Mouse (Mus musculus): Measurements from ENCODE around the gene Kcna3.

Kcna3 gene

DNA sequence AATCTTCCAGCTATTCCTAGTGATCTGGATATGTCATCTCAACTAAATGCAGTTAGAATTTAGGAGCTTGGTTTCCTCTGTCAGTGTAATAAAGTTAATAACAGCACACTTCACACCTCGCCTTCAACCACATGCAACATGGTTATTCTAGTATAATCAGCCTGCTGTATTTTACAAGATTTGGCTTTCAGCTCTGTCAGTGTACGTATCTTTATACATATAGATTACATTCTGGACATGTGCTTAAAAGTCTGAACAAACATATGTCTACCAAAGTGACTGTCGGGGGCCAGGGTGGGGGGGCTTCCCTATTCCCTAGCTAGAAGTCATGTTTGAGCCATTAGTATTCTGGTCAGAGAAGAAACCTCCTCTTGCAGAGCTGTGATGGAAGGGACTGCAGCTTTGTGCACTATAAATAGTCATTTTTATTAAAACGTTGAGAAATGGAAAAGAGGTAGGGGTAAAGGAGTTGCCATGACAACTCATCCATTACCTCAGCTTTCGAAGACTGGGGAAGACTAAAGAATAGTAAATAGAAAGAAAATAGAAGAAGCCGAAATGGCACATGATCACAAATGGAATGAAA is 29.6 kb downstream of the Kcna3 start:
- no peak for DNase-seq (ENCODE audit: low spot score)

DNA sequence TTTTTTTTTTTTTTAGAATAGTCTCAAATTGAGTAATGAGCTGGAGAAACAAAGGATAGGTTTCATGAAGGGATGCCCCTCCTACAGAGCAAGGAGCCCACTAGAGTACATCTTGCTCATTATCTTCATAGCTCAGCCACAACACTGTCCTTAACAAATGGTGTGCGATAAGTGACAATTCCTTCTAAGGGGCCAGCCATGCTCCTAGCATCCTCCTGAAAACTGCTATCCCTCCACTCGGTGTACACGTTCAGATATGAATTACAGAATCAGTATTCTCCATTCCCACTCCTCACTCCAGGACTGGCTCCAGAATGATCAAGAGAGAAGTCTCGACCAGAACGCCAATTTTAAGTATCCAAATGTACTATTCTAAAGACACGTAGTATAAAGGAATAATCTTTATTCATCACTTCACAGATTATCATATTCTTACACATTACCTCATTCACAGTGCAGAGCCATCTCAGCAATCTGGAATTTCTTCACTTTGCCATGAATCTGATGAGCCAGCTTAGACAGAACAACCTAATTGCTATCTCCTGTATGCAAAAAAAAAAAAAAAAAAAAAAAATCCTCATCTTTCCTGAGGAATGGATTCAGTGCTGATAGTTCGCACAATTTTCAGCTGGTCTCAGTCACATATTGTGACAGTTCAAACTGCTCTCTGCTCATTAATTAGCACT is 30.3 kb downstream of the Kcna3 start:
- DNase-seq (ENCODE audit: low spot score) = no peak

- no peak for DNase-seq (ENCODE audit: low spot score)
Observed at GRCm38 (mm10) chr3:107067245-107067644, 31.3 kb downstream of the Kcna3 start.

GRCm38 (mm10) chr3:107073863-107074262 is 37.9 kb downstream of the Kcna3 start:
- DNase-seq (ENCODE audit: low spot score) = no peak

- no peak for DNase-seq (ENCODE audit: low spot score)
Observed at GRCm38 (mm10) chr3:107075705-107076104, 39.7 kb downstream of the Kcna3 start.

- no peak for DNase-seq (ENCODE audit: low spot score)
Observed at GRCm38 (mm10) chr3:107076658-107077057, 40.7 kb downstream of the Kcna3 start.

DNA sequence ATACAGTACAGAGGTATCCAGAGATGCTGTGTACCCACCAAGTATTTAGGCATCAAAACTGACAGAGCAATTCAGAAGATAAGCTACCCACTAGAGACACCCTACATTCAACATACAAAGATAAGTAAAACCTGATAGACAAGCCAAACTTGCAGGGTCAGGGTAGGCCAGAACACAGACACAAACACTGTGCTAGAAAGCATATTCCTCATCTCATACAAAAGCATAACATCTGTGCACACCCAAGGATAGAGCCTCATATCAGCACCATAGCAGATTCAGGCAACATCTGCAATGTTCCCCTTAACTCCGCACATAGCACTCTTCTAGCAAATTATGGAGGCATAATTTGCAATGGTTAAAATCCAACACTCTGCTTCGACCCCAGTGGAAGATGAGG is 41.1 kb downstream of the Kcna3 start:
- DNase-seq (ENCODE audit: low spot score) = no peak

- no peak for DNase-seq (ENCODE audit: low spot score)
Observed at GRCm38 (mm10) chr3:107080803-107081202, 44.8 kb downstream of the Kcna3 start.

DNA sequence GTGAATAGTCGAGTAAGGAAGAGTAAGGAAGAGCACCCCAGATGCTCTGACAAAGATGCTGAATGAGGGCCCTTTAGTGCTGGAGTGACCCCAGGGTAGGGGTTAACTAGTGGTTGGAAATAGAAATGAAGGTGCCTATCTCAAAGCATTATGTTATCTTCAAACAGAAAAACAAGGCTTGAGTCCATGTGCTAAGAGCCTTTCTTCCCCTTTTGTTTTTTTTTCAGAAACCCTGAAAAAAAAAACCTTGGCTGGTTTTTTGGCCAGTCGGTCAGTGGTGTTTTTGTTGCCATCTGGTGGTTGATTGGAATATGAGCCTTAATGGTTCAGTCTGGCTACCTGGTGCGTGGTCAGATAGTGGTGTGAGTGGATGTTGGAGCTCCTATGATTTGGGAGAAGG is 45.3 kb downstream of the Kcna3 start:
- DNase-seq (ENCODE audit: low spot score) = no peak

GRCm38 (mm10) chr3:107084586-107084985 is 48.6 kb downstream of the Kcna3 start:
- DNase-seq (ENCODE audit: low spot score) = no peak

- DNase-seq (ENCODE audit: low spot score) = no peak
Observed at GRCm38 (mm10) chr3:107087410-107087809, 51.4 kb downstream of the Kcna3 start.

Measured in yolk sac, embryonic 10.5 days (tissue).